Mouse (Mus musculus) monocyte, adult 2 months (primary cell): Measurements from ENCODE around the gene Cbs.
A peak's percentile ranks its signal among the peaks of the same experiment; 100 is the strongest.

Experiments
- DNase-seq, 2 experiments: peaks; one replicate each; pipeline ENCODE4 v3.0.0; 2022; ENCODE audit warnings: low spot score in 2 of 2, low read depth in 1 of 2

The Cbs gene

DNA sequence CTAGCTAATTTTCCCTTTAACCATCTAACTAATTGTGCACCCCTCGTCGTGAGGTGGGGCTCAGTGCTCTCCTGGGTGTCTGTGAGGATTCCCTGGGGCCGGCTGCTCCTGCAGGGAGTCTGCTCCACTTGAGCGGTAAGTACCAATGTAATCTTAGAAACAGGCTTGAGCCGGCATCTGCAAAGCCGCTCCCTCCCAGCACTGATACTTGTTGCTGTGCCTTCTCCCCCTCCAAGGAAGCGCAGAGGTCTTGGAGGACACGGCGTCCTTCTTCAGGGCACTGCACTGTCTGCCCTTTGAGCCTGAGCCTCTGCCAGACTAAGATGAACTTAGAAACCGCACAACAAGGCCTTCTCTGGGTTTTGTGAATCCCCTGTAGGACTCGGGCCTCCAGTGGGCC lies 46.2 kb downstream of the Cbs start:
- DNase-seq, result no peak

DNA sequence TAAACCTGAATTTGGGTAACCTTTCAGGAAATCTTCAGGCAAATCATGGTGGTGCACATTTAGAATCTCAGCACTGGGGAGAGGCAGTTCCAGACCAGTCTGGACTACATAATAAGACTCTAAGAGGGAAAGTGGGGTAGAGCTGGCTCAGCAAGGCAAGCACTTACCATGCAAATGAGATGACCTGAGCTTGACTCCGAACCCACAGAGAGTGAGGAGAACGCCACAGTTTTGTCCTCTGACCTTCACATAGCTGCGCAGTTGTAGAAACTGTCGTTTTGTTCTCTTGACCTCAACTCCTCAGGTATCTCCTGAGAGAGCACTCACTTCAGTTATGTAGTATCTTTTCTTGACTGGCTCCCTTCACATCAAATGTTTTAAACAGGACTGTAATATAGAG lies 48.3 kb downstream of the Cbs start:
- no peak for DNase-seq

DNA sequence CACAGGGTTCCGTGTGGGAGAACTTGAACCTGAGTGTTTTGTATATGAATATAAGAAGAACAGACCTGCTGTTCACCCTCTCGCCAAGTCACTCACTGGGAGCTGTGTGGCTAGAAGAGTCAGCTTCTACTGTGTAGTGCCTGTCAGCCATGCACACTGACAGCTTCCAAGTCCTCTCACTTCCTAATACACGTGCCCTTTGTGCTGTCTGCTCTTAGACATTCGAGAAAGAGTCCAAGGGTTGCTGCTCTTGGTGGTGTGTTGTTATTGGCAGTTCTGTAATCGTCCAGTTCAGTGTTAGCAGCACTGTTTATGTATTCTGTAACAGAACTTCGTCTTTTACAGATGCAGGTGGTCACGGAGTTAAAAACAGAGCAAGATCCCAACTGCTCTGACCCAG lies 48.9 kb downstream of the Cbs start:
- DNase-seq, result no peak

DNA sequence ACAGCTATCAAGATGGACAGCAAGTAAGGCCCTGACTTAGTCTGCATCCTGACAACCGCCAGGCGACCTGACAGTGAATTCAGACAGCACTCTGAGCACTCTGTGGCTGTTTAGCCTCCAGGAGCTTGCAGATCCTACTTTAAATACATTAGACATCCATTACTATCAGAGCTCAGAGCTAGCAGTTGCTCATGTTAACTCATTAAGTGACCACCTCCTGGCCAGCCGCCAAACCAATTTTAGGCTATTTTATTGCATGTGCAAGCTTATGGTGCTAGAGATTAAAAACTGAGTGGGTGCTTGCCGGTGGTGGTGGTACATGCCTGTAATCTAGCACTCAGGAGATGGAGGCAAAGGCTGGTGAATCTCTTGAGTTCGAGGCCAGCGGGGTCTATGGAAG lies 53.3 kb downstream of the Cbs start:
- DNase-seq, result no peak

DNA sequence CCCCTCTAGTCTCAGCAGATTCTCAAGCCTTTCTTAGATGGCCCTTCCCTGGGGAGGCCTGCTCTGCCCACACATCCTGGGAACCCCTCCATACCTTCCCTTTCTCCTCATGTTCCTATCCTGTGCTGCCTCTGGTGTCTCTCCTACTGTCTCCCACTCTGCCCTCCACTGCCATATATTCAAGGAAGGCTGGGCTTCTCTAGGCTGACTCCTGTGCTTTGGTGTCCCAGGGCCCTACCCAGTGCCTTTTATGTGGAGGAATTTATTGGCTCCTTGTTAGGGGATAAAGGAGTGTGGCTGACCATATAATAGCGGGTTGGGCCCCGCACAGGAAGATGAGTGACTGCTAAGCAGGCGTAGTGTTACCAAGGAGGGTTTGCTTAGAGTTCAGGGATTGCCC lies 53.9 kb downstream of the Cbs start:
- no peak for DNase-seq

DNA sequence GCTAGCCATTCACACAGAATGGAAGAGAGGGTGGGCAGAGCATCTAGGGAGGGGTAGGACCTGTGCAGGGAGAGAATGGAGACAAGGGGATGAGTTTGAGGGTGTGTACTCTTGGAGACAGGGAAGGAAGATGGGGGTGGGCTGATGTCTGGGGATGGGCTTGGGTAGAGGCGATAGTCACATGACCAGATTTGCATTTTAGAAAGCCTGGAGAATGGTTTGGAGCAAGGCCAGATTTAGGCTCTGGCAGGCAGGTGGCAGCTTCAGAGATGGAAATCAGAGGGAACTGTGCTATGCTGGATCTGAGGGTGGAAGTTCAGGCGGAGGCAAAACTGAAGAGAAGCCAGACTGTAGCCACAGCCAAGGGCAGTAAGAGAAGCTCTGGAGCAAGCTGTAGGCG lies 56.7 kb downstream of the Cbs start:
- no peak for DNase-seq

DNA sequence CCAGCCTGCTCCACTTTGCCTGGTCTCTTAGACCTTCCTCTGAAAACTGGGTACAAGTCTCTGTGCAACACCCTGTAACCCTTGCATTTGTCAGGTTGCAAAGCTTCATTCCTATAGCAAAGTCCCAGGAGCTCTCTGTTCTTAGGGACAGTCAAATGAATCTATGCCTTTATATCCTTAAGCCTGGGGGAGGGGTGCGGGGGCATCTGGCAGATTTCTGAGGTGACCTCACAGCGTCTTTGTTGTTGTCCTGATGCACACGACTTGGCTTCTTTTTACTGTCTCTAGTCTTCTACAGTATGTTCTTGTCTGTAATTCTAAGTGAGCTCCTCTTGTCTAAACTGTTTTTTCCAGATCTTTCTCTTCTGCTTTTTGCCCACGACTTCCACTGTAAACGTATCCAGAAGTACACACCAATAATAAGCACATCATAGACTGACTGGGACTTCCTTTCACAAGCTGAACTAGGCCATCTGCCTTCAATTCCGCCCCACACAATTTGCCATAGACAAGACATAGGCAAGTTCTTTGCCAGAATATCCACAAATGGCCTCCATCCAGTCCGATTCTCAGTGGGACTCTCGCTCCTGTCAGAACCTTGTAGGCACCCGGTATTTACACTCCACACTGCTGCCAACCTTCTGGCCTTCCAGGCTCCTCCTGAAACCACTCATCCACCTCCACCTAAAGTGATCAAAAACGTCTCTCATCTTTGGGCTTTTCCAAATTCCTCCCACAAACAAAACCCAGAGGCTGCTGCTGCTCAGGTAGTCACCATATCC lies 60.5 kb downstream of the Cbs start:
- no peak for DNase-seq

DNA sequence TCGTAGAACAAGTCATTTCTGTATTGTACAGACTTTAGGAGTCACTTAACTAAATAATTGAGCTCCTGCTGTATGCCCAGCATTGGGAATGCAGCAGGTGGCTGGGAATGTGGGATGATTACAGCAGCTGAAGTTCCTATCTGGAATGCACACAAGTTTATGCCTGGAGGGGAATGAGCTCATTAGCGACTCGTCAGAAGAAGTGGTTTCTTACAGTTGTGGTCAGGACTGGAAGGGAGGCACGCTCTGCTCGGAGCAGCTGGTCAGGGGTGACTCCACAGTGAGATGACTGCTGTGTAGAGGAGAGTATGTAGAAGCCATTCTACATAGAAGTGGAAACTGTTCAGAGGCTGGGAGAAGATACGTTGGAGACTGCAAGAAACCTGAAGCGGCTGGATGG lies 62.4 kb downstream of the Cbs start:
- DNase-seq, result no peak

DNA sequence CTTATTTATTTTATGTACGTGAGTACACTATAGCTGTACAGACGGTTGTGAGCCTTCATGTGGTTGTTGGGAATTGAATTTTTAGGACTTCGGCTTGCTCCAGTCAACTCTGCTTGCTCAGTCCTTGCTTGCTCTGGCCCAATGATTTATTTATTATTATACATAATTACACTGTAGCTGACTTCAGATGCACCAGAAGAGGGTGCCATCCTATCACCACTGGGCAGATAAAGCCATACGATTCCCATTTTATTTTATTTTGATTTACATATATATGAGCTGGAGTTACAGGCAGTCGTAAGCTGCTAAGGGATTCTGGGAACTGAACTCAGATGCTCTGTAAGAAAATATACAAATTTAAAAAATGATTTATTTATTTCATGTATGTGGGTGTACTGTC lies 65.3 kb downstream of the Cbs start:
- no peak for DNase-seq

DNA sequence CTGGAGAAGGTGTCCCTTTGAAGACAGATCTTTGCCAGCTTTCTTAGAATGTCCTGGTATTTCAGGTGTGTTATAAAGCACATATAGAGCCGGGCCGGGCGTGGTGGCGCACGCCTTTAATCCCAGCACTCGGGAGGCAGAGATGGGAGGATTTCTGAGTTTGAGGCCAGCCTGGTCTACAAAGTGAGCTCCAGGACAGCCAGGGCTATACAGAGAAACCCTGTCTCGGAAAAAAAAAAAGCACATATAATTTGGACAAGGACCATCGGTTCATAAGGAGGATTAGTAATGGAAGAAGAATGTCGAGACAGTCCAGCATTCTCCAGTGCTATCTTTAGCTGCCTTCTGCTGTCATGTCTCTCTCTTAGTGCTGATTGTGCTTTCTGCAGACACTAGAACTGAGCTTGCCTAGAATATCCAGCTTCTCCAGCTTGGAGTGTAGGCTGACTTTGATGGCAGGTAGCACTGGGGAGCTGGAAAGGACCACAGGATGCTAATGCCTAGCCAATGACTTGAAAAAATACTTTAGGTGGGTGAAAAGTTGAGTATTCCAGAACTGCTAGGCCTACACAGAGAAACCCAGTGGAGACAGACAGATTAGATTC lies 66.6 kb downstream of the Cbs start:
- DNase-seq, result no peak

DNA sequence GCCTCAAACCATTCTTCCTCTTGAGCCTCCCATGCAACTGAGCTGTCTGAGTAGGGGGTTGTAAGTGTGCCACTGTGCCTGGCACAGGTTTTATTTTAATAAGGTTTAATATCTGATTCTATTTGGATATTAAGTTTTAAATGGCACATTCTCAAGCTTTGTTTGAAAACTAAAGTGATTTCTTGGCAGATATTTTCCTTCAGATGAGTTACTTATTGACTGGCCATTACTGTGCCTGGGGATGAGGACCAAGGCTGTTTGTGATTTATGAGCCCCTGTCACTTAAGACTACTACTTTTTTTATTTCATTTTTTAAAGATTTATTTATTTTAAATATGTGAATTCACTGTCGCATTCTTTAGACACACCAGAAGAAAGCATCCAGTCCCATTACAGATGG lies 67.3 kb downstream of the Cbs start:
- no peak for DNase-seq

DNA sequence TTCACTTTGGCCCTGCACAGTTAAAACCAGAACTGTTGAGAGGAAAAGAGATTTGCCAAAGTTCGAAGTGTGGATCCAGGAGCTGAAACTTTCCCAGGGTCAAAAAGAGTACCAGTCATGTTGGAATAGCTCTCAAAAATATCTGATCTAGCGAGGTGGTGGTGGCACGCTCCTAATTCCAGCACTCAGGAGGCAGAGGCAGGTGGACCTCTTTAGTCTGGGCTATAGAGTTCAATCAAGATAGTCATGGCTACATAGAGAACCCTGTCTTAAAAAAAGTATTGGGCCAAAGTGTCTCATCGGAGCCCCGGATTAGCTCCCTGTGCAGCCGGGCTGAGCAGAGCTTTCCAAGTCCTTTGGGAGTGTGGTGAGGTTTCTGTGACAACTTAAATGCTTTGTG lies 70.8 kb downstream of the Cbs start:
- DNase-seq, result no peak

DNA sequence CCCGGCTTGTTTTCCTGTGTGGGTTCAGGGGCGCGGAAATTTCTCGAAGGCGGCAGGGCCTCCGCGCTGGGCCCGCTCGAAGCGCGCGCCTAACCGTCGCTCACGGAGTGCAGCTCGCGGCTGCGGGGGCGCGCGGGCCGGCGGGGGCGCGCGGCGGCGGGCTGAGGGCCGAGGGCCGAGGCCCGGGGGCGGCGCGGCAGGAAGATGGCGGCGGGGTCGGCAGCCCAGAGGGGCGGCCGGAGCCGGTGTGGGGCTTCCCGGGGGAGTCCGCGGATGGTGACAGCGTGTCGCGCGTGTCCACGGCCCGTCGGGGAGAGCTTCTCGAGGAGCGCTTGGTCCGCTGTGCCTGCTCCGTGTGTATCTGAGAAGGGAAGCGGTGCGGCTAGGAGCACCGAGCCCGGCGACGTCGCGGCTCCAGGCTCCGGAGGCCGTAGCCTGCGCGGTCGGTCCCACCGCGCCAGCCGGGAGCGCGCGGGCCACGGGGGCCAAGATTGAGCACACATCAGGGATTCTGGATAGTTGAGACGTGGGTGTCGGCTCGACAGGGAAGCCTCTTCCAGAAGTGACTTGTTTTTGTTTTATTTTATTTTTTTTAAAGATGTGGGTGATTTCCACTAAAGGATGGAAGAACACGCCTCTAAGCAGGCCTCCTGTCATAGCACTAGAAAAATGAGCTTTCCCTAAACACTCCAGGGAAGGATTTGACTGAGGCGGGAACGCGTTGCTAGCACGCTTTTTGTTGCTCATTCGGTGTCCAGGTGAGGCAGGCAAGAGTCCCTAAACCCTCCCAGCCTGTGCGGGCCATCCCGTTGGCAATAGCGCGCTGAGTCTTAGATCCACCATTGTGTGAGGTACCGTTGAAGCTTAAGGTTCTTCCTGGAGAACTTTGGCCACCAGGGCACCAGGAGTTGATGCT lies 71.6 kb downstream of the Cbs start:
- DNase-seq, result peak in 1 of 2 experiments; percentile 27

DNA sequence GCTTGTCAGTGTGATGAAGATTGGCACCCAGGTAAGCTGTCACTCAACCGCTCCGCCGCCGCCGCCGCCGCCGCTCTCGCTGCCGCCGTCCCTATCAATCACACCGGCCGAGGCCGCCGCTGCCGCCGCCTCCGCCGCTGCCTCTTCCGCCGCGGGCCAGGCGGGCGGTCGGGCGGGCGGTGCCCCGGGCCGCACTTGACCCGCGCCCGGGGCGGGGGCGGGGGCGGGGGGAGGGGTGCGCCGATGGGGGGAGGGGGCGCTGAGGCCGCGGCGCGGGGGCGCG lies 72.2 kb downstream of the Cbs start:
- no peak for DNase-seq

DNA sequence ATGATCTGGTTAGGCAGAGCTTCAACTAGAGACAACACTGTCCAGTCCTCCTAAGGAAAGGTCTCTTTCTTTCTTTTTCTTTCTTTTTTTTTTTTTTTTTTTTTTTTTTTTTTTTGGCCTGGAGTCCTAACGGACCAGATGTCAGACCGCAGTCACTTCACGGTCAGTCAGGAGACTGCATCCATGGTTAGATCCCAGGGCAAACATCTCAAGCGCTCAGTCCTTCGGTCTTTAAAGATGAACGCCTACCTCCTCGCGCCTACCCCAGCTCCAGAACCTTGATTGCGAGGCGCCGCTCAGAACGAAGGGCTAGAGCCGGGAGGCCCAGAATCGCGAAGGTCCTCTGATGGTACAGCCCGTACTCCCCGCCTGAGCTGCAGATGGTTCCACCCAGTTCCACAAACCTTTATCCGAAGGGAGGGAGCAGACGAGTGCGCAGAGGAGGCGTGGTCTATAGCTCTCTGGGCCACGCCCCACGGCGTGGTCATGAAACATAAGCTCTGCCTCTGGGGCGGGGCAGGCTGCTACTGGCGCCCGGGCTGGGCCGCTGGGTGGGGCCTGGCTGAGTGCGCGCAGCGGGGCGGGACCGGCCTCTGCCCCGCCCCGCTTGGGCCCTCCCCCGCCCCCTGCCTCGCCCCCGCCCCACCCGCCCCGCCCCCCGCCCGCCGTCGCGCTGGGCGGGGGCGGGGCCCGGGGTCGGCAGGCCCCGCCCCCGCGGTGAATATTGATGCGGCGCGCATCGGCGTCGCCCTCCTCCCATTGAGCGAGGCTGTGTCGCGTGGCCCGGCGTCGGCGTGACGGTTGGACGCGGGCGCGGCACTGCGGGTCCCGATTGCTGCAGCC lies 72.8 kb downstream of the Cbs start, which contains the start of gene Pknox1:
Gene Pknox1 (plus strand): TSS at position 720 of the 843 bp plus-strand sequence.
- peak; percentile 98 for DNase-seq

DNA sequence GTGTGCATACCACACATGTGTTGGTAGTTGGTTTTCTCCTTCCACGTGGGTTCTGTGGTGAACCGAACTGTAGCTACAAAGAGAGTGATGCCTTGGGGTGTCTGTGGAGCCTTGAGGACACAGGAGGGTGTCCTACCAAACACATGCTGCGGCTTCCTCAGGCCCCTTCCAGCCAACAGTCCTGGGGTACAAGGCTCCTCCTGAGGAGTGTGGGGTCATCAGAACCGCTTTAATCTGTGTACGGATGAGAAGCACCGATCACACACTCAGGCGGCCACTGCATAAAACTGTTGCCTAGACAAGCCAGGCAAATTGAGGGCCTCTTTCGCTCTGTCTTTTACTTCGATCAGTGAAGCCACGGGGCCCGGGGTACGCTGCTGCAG lies 73.4 kb downstream of the Cbs start:
- DNase-seq, result peak in 1 of 2 experiments; percentile 12

DNA sequence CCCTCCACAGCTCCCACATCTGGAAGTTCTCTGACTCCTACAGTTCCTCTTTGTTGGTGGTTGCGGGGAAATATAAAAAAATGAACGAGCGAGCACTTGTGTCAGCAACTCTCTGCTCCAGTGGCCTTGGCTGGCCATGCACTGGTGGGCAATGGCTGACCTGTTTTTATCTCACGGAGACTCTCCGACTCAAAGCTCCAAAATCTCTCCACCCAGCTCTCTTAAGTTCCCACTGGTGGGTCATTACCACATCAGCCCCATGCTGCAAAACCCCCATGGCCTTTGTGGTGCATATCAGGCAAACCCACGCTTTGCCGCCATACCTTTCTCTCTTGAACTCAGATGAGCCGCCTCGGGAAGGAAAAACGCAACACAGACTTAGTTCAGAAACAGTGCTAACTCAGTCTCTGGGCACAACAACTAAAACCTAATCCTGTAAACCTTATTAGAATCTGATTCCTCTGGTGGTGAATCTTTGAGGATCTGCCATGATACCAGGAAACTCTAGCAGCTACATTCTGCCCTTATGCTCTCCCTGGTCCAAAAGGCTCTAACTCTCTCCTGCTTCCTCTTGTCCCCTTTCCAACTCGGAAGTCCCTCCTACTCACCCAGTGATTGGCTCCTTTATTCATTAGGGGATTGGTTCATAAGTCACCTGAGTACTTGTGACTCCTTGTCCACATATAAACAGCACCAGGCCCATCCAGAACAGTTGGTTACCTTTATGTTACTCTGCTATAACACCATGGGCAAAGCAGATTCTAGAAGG lies 77.8 kb downstream of the Cbs start:
- no peak for DNase-seq
